35 mouse cellular contexts compared by ENCODE assay signal in the genomic region with DNA sequence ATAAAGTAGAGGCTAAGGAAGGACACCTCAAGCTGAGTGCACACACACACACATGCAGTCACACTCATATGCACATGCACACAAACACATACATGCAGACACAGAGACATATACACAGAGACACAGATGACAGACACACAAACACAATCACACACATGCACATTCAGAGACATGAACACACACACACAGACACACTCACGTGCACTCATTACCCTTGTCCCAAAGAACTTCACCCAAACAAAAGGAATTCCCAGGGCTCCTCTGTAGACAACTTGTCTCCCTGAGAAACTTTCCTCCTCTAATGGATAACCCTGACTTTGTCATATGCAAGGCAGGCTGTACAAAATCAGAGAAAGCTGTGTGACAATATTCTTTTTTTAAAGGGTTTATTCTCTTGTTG. TPM values are rescaled to one million over a fixed set of nuclear protein-coding genes. Genes with fewer than 3 reads are reported as not detected.
"Had no signal": no experiment of that assay in that cellular context is flagged by ENCODE, and none has a peak within 500 bp of the region (broad histone marks: within the 10 kb centered on the region; RNA-seq: fewer than 3 reads in every experiment).

No protein-coding gene starts in this region.

- H3K4me2 ChIP-seq: heart, embryonic 11.5 days; heart, embryonic 12.5 days; heart, embryonic 13.5 days; heart, embryonic 15.5 days; hindbrain, embryonic 12.5 days; hindbrain, embryonic 13.5 days; hindbrain, embryonic 14.5 days; hindbrain, embryonic 15.5 days; intestine, embryonic 15.5 days; kidney, embryonic 15.5 days had no signal

- H3K9me3 ChIP-seq: heart, embryonic 12.5 days; heart, embryonic 13.5 days; heart, embryonic 15.5 days; hindbrain, embryonic 10.5 days; hindbrain, embryonic 12.5 days; hindbrain, embryonic 13.5 days; hindbrain, embryonic 15.5 days; intestine, embryonic 15.5 days; kidney, embryonic 15.5 days had no signal

- H3K27me3 ChIP-seq: heart, embryonic 12.5 days; heart, embryonic 13.5 days; heart, embryonic 15.5 days; hindbrain, embryonic 12.5 days; hindbrain, embryonic 13.5 days; hindbrain, embryonic 15.5 days; intestine, embryonic 15.5 days; kidney, embryonic 15.5 days had no signal

- H3K9ac ChIP-seq: heart, embryonic 12.5 days; heart, embryonic 13.5 days; heart, embryonic 15.5 days; hindbrain, embryonic 12.5 days; hindbrain, embryonic 13.5 days; hindbrain, embryonic 14.5 days; hindbrain, embryonic 15.5 days; intestine, embryonic 15.5 days; kidney, embryonic 15.5 days had no signal

- H3K27ac ChIP-seq: heart, embryonic 13.5 days; heart, embryonic 15.5 days; hindbrain, embryonic 10.5 days; hindbrain, embryonic 12.5 days; hindbrain, embryonic 13.5 days; hindbrain, embryonic 14.5 days; hindbrain, embryonic 15.5 days; hindbrain, postnatal 0 days; intestine, embryonic 15.5 days; kidney, embryonic 15.5 days; kidney, postnatal 0 days; layer of hippocampus, adult 2 months had no signal

- H3K4me3 ChIP-seq: heart, embryonic 12.5 days; heart, embryonic 13.5 days; heart, embryonic 15.5 days; hindbrain, embryonic 10.5 days; hindbrain, embryonic 12.5 days; hindbrain, embryonic 13.5 days; hindbrain, embryonic 15.5 days; intestine, embryonic 15.5 days; kidney, embryonic 15.5 days; layer of hippocampus, adult 2 months had no signal

- ATAC-seq: hindbrain, embryonic 16.5 days; hindbrain, postnatal 0 days; inflammation-experienced regulatory T-cells, adult 6 months; intestine, embryonic 15.5 days; intestine, embryonic 16.5 days; intestine, postnatal 0 days had no signal

- DNase-seq: heart, postnatal 10 days; heart, postnatal 14 days; heart, postnatal 36 days; heart, postnatal 4 days; kidney, adult 11 months; kidney, adult 18-20 months; kidney, adult 2 months; kidney, adult 8-10 months; kidney, adult 9 months; kidney, postnatal 10 days; kidney, postnatal 14 days; kidney, postnatal 25 days; kidney, postnatal 36 days; kidney, postnatal 4 days; layer of hippocampus, adult 9-11 months; layer of hippocampus, postnatal 36 days had no signal

- H3K36me3 ChIP-seq: heart, embryonic 12.5 days; heart, embryonic 13.5 days; heart, embryonic 15.5 days; hindbrain, embryonic 10.5 days; hindbrain, embryonic 12.5 days; hindbrain, embryonic 13.5 days; hindbrain, embryonic 15.5 days; intestine, embryonic 15.5 days; kidney, embryonic 15.5 days had no signal

RNA-seq across cellular contexts. Expression of gene Gcnt3, which starts 52.4 kb away (rescaled TPM):
- polyA plus RNA-seq: heart, embryonic 11.5 days; heart, embryonic 12.5 days; heart, embryonic 13.5 days; heart, embryonic 14.5 days; heart, embryonic 15.5 days; hindbrain, embryonic 10.5 days; hindbrain, embryonic 12.5 days; hindbrain, embryonic 13.5 days; hindbrain, embryonic 14.5 days; hindbrain, embryonic 15.5 days; hindbrain, embryonic 16.5 days; inflammation-experienced regulatory T-cells, adult 6 months had no signal
